Mouse (Mus musculus) adrenal gland, postnatal 25 days (tissue): ENCODE results near the gene Pold1. TPM values are rescaled to one million over a fixed set of nuclear protein-coding genes. Genes with fewer than 3 reads are reported as not detected.

ENCODE experiments used
- DNase-seq: peaks from one replicate; pipeline ENCODE4 v3.0.0; 2021; ENCODE audit warnings: mixed read lengths
- microRNA-seq, 2 experiments: library from miRNA; unstranded; fragments of <30 nt; microRNA quantifications; one replicate each; pipeline ENCODE4 v1.2.0; 2021
- total RNA-seq: library from RNA; stranded (reverse); gene quantifications from 2 replicates; pipeline ENCODE4 v1.2.3, GENCODE M21; 2021

Pold1 gene
- total RNA-seq, 1 experiment from 2014 or later = 22.6 TPM

DNA sequence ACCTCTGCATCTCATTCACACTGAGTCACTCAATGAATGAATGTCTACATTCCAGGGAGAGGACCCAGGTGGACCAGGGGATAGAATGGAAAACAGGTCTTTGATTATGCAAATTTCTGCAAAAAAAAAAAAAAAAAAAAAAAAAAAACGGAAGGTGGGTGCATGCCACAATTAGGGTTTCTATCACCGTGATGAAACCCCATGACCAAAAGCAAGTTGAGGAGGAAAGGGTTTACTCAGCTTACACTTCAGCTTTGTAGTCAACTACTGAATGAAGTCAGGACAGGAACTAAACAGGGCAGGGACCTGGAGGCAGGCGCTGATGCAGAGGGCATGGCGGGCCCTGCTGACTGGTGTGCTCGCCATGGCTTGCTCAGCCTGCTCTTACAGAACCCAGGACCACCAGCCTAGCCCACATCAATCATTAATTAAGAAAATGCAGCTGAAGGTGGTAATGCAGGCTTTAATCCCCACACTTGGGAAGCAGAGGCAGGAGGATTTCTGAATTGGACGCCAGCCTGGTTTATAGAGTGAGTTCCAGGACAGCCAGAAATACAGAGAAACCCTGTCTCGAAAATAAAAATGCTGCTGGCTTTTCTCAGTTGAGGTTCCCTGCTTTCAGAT, 63.0 kb downstream of the Pold1 start:
- no peak for DNase-seq

DNA sequence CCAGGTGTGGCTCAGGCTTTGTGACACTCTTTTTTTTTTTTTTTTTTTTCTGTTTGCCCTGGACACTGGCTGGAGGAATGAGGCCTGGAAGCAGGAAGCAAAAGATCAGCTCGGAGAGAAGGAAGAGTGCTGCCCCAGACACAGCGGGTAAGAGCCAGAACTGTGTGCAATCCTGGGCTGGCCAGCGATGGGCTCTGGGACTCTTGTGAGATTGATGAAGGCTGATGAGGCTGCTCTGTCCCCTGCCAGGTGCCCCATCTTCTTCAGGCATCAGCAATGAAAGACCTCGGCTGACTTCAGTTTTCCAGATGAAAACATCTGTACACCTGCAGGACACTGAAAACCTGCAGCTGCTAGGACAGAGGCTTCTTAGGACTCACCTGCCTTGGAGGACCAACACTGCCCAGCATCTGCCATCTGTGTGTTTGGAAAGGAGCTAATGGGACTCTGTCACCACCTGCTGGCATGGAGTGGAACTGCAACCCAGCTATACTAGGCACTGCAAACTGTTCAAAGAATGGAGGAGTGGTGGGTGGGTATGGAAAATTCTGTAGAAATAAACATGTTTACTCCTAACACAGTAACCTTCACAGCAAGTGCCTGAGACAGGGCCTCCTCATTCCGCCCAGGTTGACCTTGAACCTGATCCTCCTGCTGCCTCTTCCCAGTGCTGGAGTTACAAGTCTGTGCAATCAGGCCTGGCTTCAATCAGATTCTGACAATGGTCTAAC, 63.6 kb downstream of the Pold1 start:
- DNase-seq = peak; percentile 67

DNA sequence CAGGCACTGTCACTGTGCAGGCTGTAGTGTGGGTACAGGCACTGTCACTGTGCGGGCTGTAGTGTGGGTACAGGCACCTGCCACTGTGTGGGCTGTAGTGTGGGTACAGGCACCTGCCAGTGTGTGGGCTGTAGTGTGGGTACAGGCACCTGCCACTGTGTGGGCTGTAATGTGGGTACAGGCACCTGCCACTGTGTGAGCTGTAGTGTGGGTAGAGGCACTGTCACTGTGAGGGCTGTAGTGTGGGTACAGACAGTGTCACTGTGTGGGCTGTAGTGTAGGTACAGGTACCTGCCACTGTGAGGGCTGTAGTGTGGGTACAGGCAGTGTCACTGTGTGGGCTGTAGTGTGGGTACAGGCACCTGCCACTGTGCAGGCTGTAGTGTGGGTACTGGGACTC, 64.5 kb downstream of the Pold1 start:
- DNase-seq = no peak

DNA sequence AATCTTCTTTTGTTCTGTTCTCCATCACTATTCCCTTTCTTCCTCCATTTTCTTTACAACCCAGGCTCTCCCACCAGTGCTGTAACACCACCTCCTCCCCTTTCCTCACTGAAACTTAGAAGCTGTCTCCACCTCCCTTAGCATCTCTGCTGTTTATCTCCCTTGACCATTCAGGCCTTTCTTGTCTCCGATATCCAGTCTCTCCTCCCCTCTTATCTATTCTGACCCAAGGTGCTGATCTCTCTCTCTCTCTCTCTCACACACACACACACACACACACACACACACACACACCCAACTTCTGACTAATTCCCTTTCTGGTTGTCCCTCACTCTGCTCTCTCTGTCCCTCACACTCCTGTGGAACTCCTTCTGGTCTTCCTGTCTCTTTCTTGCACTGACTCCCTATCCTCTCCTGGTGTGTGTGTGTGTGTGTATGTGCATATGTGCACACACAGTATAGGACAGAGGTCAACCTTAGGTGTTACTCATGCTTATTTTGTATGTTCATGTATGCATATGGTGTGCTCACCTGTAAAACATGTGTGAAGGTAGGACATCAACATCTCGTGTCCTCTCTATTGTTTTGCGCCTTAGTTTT, 65.7 kb downstream of the Pold1 start:
- DNase-seq = no peak

Small RNAs within 50 kb of the gene (microRNA-seq; reads per million reads assigned to microRNA genes)
- 0.36 to 1.7 reads per million in 2 experiments for gene Mir7053

Other genes starting within 250 kb of the Pold1 start
- 3.4 and 3.6 TPM in 2 replicates for gene Clec11a, start 241.9 kb downstream of the Pold1 start, total RNA-seq
- gene Shank1, start 238.6 kb downstream of the Pold1 start, total RNA-seq = 8.5 and 10.4 TPM in 2 replicates
- gene Syt3, start 164.7 kb downstream of the Pold1 start, total RNA-seq = 4.1 and 5.7 TPM in 2 replicates
- gene 1700008O03Rik, start 163.0 kb downstream of the Pold1 start, total RNA-seq = 2.3 TPM in 1 of 2 replicates, not detected in the other
- 4.3 and 5.8 TPM in 2 replicates for gene Lrrc4b, start 119.8 kb downstream of the Pold1 start, total RNA-seq
- gene Aspdh, start 83.5 kb downstream of the Pold1 start, total RNA-seq = 0.61 and 1.9 TPM in 2 replicates
- gene Josd2, start 80.9 kb downstream of the Pold1 start, total RNA-seq = 43.9 and 49.2 TPM in 2 replicates
- 83.9 and 97.6 TPM in 2 replicates for gene Emc10, start 52.3 kb downstream of the Pold1 start, total RNA-seq
- gene Fam71e1, start 52.3 kb downstream of the Pold1 start, total RNA-seq = 12.3 and 17.5 TPM in 2 replicates
- gene Mybpc2, start 24.2 kb downstream of the Pold1 start, total RNA-seq = not detected in 2 replicates
- 0.43 TPM in 1 of 2 replicates, not detected in the other for gene Spib, start 16.8 kb downstream of the Pold1 start, total RNA-seq
- 133 and 140 TPM in 2 replicates for gene Nr1h2, start 5.1 kb upstream of the Pold1 start, total RNA-seq
- gene Napsa, start 23.5 kb upstream of the Pold1 start, total RNA-seq = 0.88 TPM in 1 of 2 replicates, not detected in the other
- gene Kcnc3, start 41.8 kb upstream of the Pold1 start, total RNA-seq = 5.9 and 6.0 TPM in 2 replicates
- gene Myh14, start 122.0 kb upstream of the Pold1 start, total RNA-seq = 2.8 and 4.3 TPM in 2 replicates
- gene Izumo2, start 159.9 kb upstream of the Pold1 start, total RNA-seq = not detected in 2 replicates
- gene Vrk3, start 199.6 kb upstream of the Pold1 start, total RNA-seq = 58.7 and 59.3 TPM in 2 replicates
- 0.71 and 0.88 TPM in 2 replicates for gene Zfp473, start 202.2 kb upstream of the Pold1 start, total RNA-seq